Mouse (Mus musculus) cerebellum, adult 2 months (tissue): ENCODE results near the gene Gm47996. TPM values are rescaled to one million over a fixed set of nuclear protein-coding genes. Genes with fewer than 3 reads are reported as not detected.
"Not testable (repeated sequence)": the region's sequence is repeated elsewhere in the genome, so short reads cannot be mapped to it uniquely, and the experiment has no call there.

Experiments
- DNase-seq, 2 experiments: peaks; one replicate each; pipeline ENCODE4 v3.0.0; 2021
- H3K27ac ChIP-seq: fragments of 200-500 bp; 2 replicates; pipeline ENCODE4 v1.5.1; 2012; ENCODE audit warnings: low read length, control low read depth, inconsistent platforms; ENCODE audit not compliant: insufficient read depth
- H3K27me3 ChIP-seq: fragments of 200-500 bp; 2 replicates; pipeline ENCODE4 v1.6.1; 2012; ENCODE audit warnings: inconsistent platforms, mild to moderate bottlenecking, low read length, moderate library complexity; ENCODE audit not compliant: control insufficient read depth, insufficient read depth
- H3K4me1 ChIP-seq: fragments of 200-500 bp; 2 replicates; pipeline ENCODE4 v1.6.1; 2011; ENCODE audit warnings: low read length; ENCODE audit not compliant: control insufficient read depth, insufficient read depth
- H3K4me3 ChIP-seq: fragments of 200-500 bp; replicated peaks from 2 replicates; pipeline ENCODE3; 2011; ENCODE audit warnings: mild to moderate bottlenecking, low read depth, low read length, control low read depth; ENCODE audit not compliant: insufficient read depth
- CTCF ChIP-seq: fragments of 200-500 bp; IDR thresholded peaks from 2 replicates; pipeline ENCODE4 v1.5.1; 2011; ENCODE audit warnings: low read depth, mild to moderate bottlenecking, control low read depth, low read length, moderate library complexity, borderline replicate concordance; ENCODE audit not compliant: insufficient read depth
- POLR2A ChIP-seq: fragments of 200-500 bp; IDR thresholded peaks from 2 replicates; pipeline ENCODE4 v1.6.1; 2011; ENCODE audit warnings: low read length, control low read depth, borderline replicate concordance; ENCODE audit not compliant: insufficient read depth
- WGBS: fragments of 180-500 bp; shearing (Covaris S2); methylation state at CpG from one replicate; pipeline ENCODE4 v1.1.7; 2018; 5-methylcytosine and 5-hydroxymethylcytosine counted together
- polyA plus RNA-seq: library from polyadenylated mRNA; depleted of rRNA; stranded (reverse); fragments of >200 nt; gene quantifications from 2 replicates; pipeline ENCODE4 v1.2.3, GENCODE M21; 2012

The Gm47996 gene
- polyA plus RNA-seq, 1 experiment = not detected

DNA sequence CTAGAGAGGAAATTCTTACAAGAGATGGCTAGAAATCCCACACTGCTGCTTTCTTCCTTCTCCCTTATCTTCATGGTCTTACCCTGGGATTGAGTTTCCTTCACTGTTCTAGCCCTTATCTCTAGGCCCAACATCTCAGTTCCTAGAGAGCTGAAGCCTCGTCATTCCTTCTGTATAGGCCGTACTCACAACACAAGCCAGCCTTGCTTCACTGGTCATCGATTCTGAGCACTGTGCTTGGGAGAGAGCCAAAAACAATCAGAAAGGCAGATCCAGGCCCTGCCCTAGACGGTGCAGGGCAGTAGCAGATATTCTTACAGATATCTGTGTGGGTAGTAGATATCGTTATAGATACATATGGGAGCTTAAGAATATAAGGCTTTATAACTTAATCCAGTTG, 7.2 kb upstream of the Gm47996 start:
- DNase-seq, H3K4me1 ChIP-seq, H3K27me3 ChIP-seq, H3K4me3 ChIP-seq, H3K27ac ChIP-seq: not testable (repeated sequence)
- WGBS = 49% methylated on average over 4 of the region's 5 CpGs

- not testable (repeated sequence) for H3K27ac ChIP-seq, H3K27me3 ChIP-seq, H3K4me3 ChIP-seq, H3K4me1 ChIP-seq, DNase-seq
- WGBS = no CpG with 5 or more reads among the region's 6 CpGs
These were observed 6.1 kb upstream of the Gm47996 start, which contains the start of gene 3110040M04Rik for GRCm38 (mm10) chr1:151203818-151204217. Gene 3110040M04Rik (plus strand): TSS chr1:151204121.

DNA sequence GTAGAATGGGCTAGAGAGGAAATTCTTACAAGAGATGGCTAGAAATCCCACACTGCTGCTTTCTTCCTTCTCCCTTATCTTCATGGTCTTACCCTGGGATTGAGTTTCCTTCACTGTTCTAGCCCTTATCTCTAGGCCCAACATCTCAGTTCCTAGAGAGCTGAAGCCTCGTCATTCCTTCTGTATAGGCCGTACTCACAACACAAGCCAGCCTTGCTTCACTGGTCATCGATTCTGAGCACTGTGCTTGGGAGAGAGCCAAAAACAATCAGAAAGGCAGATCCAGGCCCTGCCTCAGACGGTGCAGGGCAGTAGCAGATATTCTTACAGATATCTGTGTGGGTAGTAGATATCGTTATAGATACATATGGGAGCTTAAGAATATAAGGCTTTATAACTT, 1.4 kb upstream of the Gm47996 start:
- WGBS = 48% methylated on average over 3 of the region's 5 CpGs
- not testable (repeated sequence) for H3K4me3 ChIP-seq, H3K27ac ChIP-seq, H3K4me1 ChIP-seq, H3K27me3 ChIP-seq, DNase-seq

DNA sequence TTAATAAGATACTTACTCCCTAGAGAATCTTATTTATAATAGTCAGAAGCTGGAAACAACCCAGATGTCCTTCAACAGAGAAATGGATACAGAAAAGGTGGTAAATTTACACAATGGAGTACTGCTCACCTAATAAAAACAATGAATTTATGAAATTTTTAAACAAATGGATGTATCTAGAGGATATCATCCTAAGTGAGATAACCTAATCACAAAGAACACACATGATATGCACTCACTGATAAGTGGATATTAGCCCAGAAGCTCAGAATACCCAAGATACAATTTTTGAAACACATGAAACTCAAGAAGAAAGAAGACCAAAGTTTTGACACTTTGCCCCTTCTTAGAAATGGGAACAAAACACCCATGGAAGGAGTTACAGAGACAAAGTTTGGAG, 987 bp upstream of the Gm47996 start:
- H3K4me1 ChIP-seq, H3K27ac ChIP-seq, H3K27me3 ChIP-seq, H3K4me3 ChIP-seq, DNase-seq: not testable (repeated sequence)

DNA sequence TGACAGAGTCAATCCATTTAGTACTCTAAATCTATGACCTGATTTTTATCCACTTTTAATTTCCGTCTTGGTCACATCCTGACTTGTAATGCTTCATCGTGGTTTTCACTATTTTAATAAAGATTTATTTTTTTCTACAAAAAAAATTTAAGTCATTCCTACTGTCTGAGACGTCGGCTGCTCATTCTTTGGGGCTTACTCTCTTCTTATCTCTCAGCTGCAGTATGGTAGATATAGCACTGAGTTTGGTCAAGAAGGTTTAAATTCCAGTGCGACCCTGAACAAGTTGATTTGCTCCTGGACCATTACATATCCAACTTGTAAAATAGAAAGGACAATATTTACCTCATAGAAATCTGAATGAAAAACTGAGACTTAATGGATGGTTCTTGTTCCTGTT, 1.7 kb downstream of the Gm47996 start:
- WGBS = 92% methylated on average over 5 of the region's 5 CpGs

DNA sequence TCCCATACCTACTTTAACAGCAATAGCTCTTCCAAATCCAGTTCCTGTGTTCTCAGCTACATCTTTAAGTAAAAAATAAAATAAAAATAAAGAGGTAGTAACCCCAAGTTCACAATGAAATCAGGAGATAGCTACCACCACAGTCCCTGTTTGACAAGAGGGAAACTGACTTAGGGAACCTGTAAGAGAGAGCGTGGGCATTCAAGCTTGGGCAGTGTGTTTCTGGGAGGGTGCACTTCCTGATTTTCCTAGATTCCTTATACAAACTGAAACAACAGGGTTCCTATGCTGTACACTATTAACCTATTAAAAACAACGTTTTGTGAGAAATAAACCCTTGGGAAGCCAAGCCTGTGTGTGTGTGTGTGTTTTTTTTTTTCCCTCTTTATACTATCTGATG, 4.9 kb downstream of the Gm47996 start:
- 77% methylated on average over 2 of the region's 2 CpGs for WGBS
- no peak for TF ChIP-seq CTCF
- TF ChIP-seq POLR2A = no peak
- Histone ChIP-seq H3K4me1 (no peaks in the 10 kb centered on the region), H3K27ac (no peak overlapping the region), H3K27me3 (no peaks in the 10 kb centered on the region), H3K4me3 (no peak overlapping the region)
- no peak for DNase-seq

More for the DNA sequence above, 1.7 kb downstream of the Gm47996 start:
- not testable (repeated sequence) for H3K27ac ChIP-seq, DNase-seq, H3K27me3 ChIP-seq, H3K4me3 ChIP-seq, H3K4me1 ChIP-seq

DNA sequence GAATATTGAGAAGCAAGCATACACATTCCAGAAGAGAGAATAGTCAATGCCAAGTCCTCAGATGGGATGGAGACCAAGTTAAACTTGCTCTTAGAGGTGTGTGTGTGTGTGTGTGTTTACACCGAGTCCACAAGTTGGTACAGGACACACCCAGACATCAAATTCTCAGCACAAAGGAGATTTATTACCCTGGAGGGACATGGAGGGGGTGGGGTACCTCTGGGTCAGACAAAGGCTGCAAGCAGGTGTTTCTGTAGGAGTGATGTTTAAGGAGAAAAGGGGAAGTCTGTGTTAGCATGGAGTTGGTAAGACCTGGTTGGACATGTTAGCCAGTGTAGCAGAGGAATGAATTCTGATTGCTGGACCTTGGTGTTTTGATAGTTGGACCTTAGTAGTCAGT, 6.1 kb downstream of the Gm47996 start:
- WGBS = 78% methylated on average over 1 of the region's 1 CpGs
- DNase-seq = no peak

DNA sequence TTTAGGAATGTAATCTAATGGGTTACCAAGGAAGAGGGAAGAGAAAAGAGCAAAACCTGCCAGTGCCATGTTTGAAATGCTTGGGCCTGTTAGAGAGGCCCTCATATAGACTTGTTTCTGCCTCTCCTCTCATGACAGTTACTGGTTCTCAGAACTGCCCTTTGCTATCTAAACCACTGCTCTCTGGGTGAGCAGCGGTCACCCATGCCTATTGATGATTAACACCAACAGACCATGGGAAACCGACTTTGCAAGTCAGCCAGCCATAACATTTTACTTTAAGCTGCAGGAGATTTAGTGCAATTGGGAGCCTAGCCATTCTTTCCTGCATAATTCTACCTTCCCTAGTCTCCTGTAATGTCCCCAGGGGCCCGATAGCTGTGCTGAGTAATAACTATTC, 6.5 kb downstream of the Gm47996 start:
- TF ChIP-seq POLR2A (no peak), CTCF (no peak)
- WGBS = 61% methylated on average over 3 of the region's 3 CpGs
- Histone ChIP-seq H3K27ac (no peak overlapping the region), H3K27me3 (no peaks in the 10 kb centered on the region), H3K4me3 (no peak overlapping the region), H3K4me1 (no peaks in the 10 kb centered on the region)
- DNase-seq = no peak

More for the DNA sequence above, 6.1 kb downstream of the Gm47996 start:
- H3K27ac ChIP-seq = no peak overlapping the region
- H3K27me3 ChIP-seq = no peaks in the 10 kb centered on the region
- TF ChIP-seq POLR2A (no peak), CTCF (no peak)
- H3K4me3 ChIP-seq = no peak overlapping the region
- H3K4me1 ChIP-seq = no peaks in the 10 kb centered on the region

GRCm38 (mm10) chr1:151219045-151219444, 9.1 kb downstream of the Gm47996 start:
- no peak overlapping the region for H3K4me3 ChIP-seq
- H3K4me1 ChIP-seq = no peaks in the 10 kb centered on the region
- no peaks in the 10 kb centered on the region for H3K27me3 ChIP-seq
- DNase-seq = no peak
- WGBS = 91% methylated on average over 5 of the region's 5 CpGs
- TF ChIP-seq POLR2A (no peak), CTCF (no peak)
- no peak overlapping the region for H3K27ac ChIP-seq
